Mouse (Mus musculus) lung, embryonic 14.5 days (tissue): ENCODE measurements around the gene Mrap. TPM values are rescaled to one million over a fixed set of nuclear protein-coding genes. Genes with fewer than 3 reads are reported as not detected.

Experiments
- ATAC-seq: fragments of 200-750 bp; cut with Nextera tagmentation; 2 replicates; pipeline ENCODE4 v1.8.0; 2017; ENCODE audit warnings: mild to moderate bottlenecking, moderate TSS enrichment, moderate library complexity; ENCODE audit not compliant: insufficient read depth
- DNase-seq: peaks from one replicate; pipeline ENCODE4 v3.0.0-alpha.2; 2015
- H3K27ac ChIP-seq: fragments of 300-500 bp; sonication (generic); 2 replicates; pipeline ENCODE4 v1.5.1; 2014; ENCODE audit warnings: low read depth, mild to moderate bottlenecking, moderate library complexity
- H3K27me3 ChIP-seq: fragments of 300-500 bp; sonication (generic); 2 replicates; pipeline ENCODE4 v1.6.1; 2014; ENCODE audit warnings: low read length, control low read depth; ENCODE audit not compliant: insufficient read depth
- H3K36me3 ChIP-seq: fragments of 300-500 bp; sonication (generic); 2 replicates; pipeline ENCODE4 v1.6.1; 2014; ENCODE audit warnings: control low read depth; ENCODE audit not compliant: insufficient read depth
- H3K4me1 ChIP-seq: fragments of 300-500 bp; sonication (generic); 2 replicates; pipeline ENCODE4 v1.6.1; 2014; ENCODE audit warnings: antibody characterized with exemption, control low read depth; ENCODE audit not compliant: insufficient read depth
- H3K4me2 ChIP-seq: fragments of 300-500 bp; sonication (generic); 2 replicates; pipeline ENCODE4 v1.6.1; 2014; ENCODE audit warnings: mild to moderate bottlenecking
- H3K4me3 ChIP-seq: fragments of 300-500 bp; sonication (generic); 2 replicates; pipeline ENCODE4 v1.5.1; 2014; ENCODE audit warnings: low read depth, low read length
- H3K9ac ChIP-seq: fragments of 300-500 bp; sonication (generic); 2 replicates; pipeline ENCODE4 v1.6.1; 2014
- H3K9me3 ChIP-seq: fragments of 300-500 bp; sonication (generic); 2 replicates; pipeline ENCODE4 v1.6.1; 2016; ENCODE audit warnings: low read depth, low read length, control low read depth
- CTCF ChIP-seq: IDR thresholded peaks from 2 replicates; pipeline ENCODE4 v1.5.1; 2016; ENCODE audit warnings: antibody characterized with exemption, low read depth
- WGBS: fragments of 180-500 bp; shearing (Covaris S2); extraction: QIAGEN DNeasy Blood & Tissue Kit; methylation state at CpG from one replicate; pipeline ENCODE4 v1.1.7; 2014; 5-methylcytosine and 5-hydroxymethylcytosine counted together
- polyA plus RNA-seq: library from polyadenylated mRNA; unstranded; fragments of >200 nt; fragmentation: Nextera tagmentation; extraction: Ambion mirVana; gene quantifications from 2 replicates; pipeline ENCODE4 v1.2.1, GENCODE M21; 2014

The Mrap gene
- 0.43 and 0.91 TPM in 2 replicates for polyA plus RNA-seq

- Histone ChIP-seq H3K36me3 (no peaks in the 10 kb centered on the region), H3K4me2 (0 out of 2 replicates have a peak within 1 kb of the TSS, but pooled peaks have one; percentile 15), H3K4me1 (no peaks in the 10 kb centered on the region), H3K27ac (no peak within 1 kb of the TSS), H3K9ac (no peak within 1 kb of the TSS), H3K27me3 (no peaks in the 10 kb centered on the region), H3K4me3 (no peak within 1 kb of the TSS), H3K9me3 (no peaks in the 10 kb centered on the region)
- peak; percentile 76 for DNase-seq
- peak; percentile 35; the same call in 1 of the 2 replicates for TF ChIP-seq CTCF
- WGBS: 62% methylated on average over 26 of the region's 26 CpGs
- peak; percentile 57 for ATAC-seq
Observed at GRCm38 (mm10) chr16:90738092-90738956, at the start of gene Mrap. Gene Mrap (plus strand): TSS chr16:90738207.

GRCm38 (mm10) chr16:90692704-90693385 lies 45.2 kb upstream of the Mrap start:
- DNase-seq: peak; percentile 72
- Histone ChIP-seq H3K36me3 (no peaks in the 10 kb centered on the region), H3K27me3 (no peaks in the 10 kb centered on the region), H3K4me2 (no peak overlapping the region), H3K27ac (peak overlapping the region; percentile 55), H3K9ac (no peak overlapping the region), H3K4me3 (no peak overlapping the region), H3K4me1 (peaks cover 5% of the 10 kb centered on the region), H3K9me3 (no peaks in the 10 kb centered on the region)
- WGBS: 55% methylated on average over 15 of the region's 15 CpGs
- no peak for TF ChIP-seq CTCF
- ATAC-seq: peak; percentile 36; the same call in 1 of the 2 replicates

GRCm38 (mm10) chr16:90693625-90694024 lies 44.4 kb upstream of the Mrap start:
- no peaks in the 10 kb centered on the region for H3K27me3 ChIP-seq
- H3K36me3 ChIP-seq: no peaks in the 10 kb centered on the region
- peaks cover 4% of the 10 kb centered on the region for H3K4me1 ChIP-seq
- no peak for TF ChIP-seq CTCF
- no peak overlapping the region for H3K4me3 ChIP-seq
- no peak overlapping the region for H3K4me2 ChIP-seq
- 62% methylated on average over 5 of the region's 5 CpGs for WGBS
- no peak overlapping the region for H3K9ac ChIP-seq
- H3K27ac ChIP-seq: no peak overlapping the region
- no peaks in the 10 kb centered on the region for H3K9me3 ChIP-seq
- DNase-seq (peak; percentile 10), ATAC-seq (no peak)

- Histone ChIP-seq H3K9me3 (no peaks in the 10 kb centered on the region), H3K36me3 (no peaks in the 10 kb centered on the region), H3K4me1 (peaks cover 4% of the 10 kb centered on the region), H3K27me3 (no peaks in the 10 kb centered on the region), H3K4me3 (no peak overlapping the region), H3K4me2 (no peak overlapping the region), H3K9ac (no peak overlapping the region), H3K27ac (no peak overlapping the region)
- DNase-seq (peak; percentile 66), ATAC-seq (0 out of 2 replicates have a peak, but pooled peaks have one; percentile 5)
- TF ChIP-seq CTCF: peak; percentile 65
- WGBS: 63% methylated on average over 9 of the region's 9 CpGs
Observed at GRCm38 (mm10) chr16:90694719-90695118, 43.3 kb upstream of the Mrap start.

- H3K4me3 ChIP-seq: no peak overlapping the region
- H3K4me2 ChIP-seq: no peak overlapping the region
- no peaks in the 10 kb centered on the region for H3K27me3 ChIP-seq
- H3K9ac ChIP-seq: no peak overlapping the region
- WGBS: 49% methylated on average over 10 of the region's 10 CpGs
- H3K9me3 ChIP-seq: no peaks in the 10 kb centered on the region
- no peak overlapping the region for H3K27ac ChIP-seq
- H3K4me1 ChIP-seq: peaks cover 4% of the 10 kb centered on the region
- H3K36me3 ChIP-seq: no peaks in the 10 kb centered on the region
- no peak for TF ChIP-seq CTCF
- peak; percentile 28; the same call in 1 of the 2 replicates for ATAC-seq
- DNase-seq: peak; percentile 65
Observed at GRCm38 (mm10) chr16:90695121-90695520, 42.9 kb upstream of the Mrap start.

GRCm38 (mm10) chr16:90696306-90696705 lies 41.7 kb upstream of the Mrap start:
- H3K36me3 ChIP-seq: no peaks in the 10 kb centered on the region
- 79% methylated on average over 9 of the region's 9 CpGs for WGBS
- peaks cover 4% of the 10 kb centered on the region for H3K4me1 ChIP-seq
- H3K4me2 ChIP-seq: no peak overlapping the region
- H3K27ac ChIP-seq: no peak overlapping the region
- H3K9ac ChIP-seq: no peak overlapping the region
- no peaks in the 10 kb centered on the region for H3K9me3 ChIP-seq
- TF ChIP-seq CTCF: no peak
- ATAC-seq (no peak), DNase-seq (no peak)
- no peaks in the 10 kb centered on the region for H3K27me3 ChIP-seq
- H3K4me3 ChIP-seq: no peak overlapping the region

GRCm38 (mm10) chr16:90699390-90699789 lies 38.6 kb upstream of the Mrap start:
- H3K27me3 ChIP-seq: no peaks in the 10 kb centered on the region
- no peak for TF ChIP-seq CTCF
- no peak overlapping the region for H3K9ac ChIP-seq
- DNase-seq (no peak), ATAC-seq (no peak)
- WGBS: 77% methylated on average over 14 of the region's 14 CpGs
- H3K36me3 ChIP-seq: no peaks in the 10 kb centered on the region
- no peak overlapping the region for H3K27ac ChIP-seq
- no peaks in the 10 kb centered on the region for H3K9me3 ChIP-seq
- H3K4me1 ChIP-seq: peaks cover 14% of the 10 kb centered on the region
- no peak overlapping the region for H3K4me2 ChIP-seq
- no peak overlapping the region for H3K4me3 ChIP-seq
